Mouse (Mus musculus): ENCODE data around the gene B4galt1.
A peak's percentile ranks its signal among the peaks of the same experiment; 100 is the strongest.

Gene B4galt1

DNA sequence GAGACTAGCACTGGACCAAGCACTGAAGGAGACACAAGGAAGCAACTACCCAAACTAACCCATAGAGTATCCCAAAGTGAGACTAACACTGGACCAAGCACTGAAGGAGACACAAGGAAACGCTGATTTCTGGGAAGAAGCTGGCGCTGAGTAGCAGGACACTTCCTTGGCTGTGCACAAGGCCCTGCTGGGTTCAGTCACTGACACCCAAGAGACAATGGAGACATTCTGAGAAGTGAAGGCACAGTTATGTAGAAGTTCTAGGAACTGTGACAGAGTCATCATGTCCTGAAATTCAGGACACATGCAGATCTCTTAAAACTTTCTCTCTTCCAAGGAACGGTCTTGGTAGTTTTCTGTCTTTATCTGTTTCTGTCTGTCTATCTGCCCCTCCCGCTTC is 16.4 kb upstream of the B4galt1 start:
- DNase-seq = no peak

DNA sequence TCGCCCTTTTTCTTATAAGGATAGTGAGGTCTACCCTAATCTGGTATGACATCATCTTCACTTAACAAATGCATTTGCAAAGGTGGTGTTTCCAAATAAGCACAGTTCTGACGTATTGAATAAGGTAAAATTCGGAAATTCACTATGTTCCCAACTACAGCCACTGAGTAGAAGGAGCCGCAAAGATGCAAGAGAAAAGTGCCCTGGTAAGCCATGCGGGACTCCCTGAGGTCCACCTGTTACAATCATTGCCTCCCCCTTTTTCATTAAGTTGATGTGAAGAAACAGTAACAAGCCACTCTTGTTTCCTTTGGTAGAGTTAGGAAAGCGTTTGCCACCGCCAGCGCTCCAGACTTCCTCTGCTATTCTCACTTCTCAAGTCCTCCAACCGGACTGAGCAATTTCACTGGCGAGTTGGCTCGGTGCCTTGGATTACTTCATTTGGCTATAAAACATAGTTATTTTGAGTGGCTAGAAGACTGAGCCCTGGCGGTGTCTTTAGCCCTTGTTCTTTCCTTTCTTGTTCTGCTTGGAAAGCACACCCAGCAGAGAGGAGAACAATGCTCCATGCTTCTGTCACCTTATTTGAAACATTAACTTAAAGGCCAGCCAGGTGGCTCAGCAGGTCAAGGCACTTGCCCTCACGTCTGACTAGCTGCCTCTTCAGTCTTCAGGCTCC is 14.9 kb upstream of the B4galt1 start:
- peak; percentile 88 for DNase-seq

DNA sequence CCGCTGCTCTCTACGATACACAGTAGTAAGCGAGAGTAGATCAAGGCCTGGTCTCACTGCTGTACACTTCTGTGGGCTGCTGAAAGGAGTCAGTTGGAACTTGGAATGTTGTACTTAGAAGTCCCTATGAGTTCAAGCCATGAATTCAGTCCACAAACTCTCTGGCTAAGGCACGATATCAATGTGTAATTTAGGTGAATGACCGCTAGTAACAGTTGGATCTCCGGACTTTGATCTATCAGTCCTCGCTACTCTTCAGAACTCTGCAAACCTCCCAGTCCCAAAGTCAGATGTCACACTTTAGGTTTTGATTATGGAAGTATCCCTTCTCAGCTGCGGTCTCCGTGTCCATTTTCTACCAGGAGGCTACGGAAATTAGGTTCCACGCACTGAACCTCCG is 10.6 kb upstream of the B4galt1 start:
- no peak for DNase-seq

DNA sequence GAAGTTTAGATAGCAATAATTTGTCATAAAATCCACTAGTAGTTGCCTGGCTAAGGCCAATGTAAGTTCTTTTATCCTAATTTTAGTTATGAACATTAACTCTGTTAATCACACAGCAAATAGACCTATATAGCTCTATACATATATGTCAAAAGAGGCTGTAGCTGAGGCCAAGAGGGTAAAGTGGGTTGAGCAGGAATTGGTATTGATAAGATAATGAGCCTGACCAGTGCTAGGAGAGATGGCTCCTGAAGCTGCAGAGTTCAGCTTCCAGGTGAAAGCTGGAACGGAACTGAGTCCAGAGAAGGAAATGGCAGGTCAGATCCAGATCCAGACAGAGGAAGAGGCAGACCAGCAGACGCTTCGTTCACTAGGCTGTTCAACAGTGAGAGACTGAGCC is 9.5 kb upstream of the B4galt1 start:
- no peak for DNase-seq

DNA sequence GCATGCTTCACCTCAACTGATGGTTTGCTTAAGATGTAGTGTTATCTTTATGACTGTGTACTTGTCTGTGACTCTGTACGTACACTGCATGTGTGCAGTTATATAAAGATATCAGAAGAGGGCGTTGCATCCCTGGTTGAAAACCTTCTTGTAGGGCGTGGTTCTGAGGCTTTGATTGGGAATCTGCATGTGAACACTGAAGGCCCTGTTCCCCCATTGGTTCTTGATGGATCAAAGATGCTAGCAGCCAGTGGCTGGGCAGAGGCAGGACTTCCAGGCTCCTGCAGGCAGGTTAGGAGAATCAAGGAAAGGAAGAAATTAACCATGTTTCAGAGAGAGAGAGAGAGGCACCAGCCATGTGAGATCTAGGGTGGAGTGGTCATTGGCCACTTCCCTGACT is 7.3 kb upstream of the B4galt1 start:
- DNase-seq = no peak

DNA sequence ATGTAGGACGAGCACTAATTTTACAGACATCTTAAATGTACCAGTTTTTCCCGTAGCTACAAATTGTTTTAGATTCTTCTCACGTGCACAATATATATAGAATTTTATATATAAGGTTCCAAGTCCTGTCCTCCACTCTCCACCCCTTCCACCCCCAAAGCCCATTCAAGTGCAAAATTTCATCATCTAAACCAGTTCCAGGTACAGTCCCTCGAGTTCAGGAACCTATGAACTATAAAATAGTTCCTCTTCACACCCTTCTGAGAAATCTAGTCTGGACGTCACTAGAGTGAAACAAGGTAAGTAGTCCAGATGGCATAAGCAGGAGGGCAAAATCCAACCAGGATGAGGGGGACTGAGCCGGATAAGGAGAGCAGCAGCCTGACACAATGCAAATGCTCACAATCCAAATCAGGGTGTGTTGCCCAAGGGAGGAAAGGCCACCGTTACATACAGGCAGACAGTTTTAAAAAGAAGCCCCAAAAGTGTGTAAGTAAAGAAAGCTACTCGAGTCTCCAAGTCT is 4.1 kb upstream of the B4galt1 start:
- DNase-seq = no peak

DNA sequence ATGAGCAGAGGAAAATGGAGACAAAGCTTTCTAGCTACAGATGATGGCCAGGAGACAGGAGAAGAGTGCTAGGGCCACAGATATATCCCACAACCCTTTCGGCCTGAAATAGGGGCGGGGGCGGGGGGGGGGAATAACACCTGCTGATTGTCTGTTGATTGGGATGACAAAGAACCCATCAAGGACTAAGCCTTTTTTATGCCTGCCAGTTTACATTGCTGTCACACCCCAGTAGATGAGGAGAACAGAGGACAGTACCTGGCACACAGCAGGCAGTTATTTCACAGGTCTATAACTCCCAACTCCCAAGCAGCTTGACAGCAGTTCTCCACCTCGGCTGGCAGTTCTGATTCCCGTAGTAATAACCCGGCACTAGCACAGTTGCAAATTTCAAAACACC is 2.8 kb upstream of the B4galt1 start:
- DNase-seq = no peak

DNA sequence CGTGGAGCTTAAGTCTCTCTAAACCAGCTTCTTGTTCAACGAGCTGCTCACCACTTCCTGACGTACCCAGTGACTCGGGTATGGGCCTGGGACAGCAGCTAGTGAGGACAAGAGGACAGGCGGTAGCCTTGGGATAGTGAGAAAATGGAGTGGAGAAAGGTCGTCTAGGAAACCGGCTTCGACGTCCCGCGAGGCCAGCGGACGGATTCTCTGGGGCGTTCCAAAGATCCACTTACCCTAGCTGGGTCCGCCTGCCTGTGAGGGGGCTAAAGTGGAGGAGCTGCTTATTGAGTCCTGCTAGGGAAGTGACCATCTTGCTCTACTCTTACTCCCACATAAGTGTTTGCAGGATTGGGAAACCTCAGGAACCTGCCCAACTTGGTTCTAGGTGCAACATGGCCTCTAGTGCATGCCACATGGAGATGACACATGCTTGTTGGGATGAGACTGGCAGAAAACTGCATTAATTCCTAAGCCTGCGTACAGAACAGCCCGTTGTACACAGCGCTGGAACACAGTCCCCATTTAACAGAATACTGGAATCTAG is 655 bp upstream of the B4galt1 start:
- DNase-seq = no peak

DNA sequence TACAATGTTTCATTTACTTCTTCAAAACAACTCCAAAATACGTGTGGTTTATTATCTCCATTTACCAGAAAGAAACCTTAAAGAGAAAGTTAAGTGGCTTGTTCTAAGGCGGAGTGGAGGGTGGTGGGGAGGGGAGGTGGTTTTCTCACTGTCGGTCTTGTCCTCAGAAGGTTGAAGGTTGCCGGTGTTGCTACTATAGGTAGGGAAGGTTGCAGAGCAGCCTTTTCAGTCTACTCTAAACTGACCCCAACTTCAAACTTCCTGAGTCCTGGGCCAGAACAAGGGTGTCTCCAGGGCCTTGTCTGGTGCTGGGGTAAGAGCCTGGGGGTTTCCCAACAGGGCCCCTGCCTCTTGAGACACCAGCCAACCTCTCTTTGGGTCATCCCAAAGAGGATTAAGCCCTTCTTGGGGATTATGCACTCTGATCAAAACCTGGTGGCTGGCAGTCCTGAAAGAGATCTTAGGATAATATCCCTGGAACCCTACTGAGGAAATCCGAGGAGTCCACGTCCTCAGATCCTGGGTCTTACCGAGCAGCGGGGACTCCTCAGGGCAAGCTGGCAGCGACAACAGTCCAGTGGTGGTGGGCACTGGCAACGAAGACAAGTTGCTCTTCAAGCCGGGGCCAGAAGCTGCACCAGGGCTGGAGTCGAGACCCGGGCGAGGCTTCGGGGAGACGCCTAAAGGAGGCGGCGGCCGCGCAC is 792 bp downstream of the B4galt1 start:
- no peak for DNase-seq

DNA sequence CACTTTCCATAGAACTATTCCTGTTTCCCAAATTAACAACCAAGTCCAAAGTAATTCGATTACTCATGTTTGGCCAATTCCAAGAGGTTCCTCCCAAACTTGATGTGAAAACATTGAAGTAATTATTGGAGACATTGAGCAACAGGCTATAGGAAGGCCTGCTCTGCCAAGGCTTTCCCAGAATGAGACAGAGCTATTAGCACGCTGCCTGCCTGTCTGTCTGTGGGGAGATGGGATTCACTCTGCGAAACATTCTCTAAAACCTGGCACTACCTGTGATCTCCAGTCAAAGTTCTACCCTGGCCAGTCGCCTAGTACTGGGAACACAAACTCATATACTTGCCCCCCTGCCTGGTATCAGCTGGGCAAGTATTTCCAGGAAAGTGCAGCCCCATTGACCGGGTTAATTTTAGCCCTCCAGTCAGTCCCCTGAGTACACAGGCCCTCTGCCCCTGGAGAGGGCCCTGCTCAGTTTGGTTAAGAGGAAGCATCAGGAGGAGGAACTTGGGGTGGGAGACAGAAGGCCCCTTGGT is 1.5 kb downstream of the B4galt1 start:
- DNase-seq = peak; percentile 73

DNA sequence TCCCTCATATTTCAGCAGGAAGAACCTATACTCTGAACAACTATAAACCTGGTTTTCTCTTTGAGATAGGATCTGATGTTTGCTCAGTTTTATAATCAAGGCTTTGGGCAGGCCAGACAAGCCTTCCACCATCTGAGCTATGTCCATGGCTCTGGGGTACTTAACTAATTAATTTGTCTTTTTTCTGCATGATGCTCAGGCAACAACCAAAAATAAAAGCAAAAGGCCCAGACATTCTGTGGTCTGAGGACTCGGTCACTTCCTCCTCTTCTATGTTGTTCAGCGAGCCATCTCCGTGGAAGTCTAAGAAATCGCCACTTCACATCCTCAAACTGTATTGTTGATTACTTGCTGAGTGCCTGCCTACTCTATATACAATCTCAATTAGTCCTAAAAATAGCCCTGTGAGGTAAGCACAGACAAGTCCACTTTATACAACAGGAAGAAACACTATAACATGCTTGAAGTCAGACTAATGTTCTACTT is 2.0 kb downstream of the B4galt1 start:
- DNase-seq = no peak

DNA sequence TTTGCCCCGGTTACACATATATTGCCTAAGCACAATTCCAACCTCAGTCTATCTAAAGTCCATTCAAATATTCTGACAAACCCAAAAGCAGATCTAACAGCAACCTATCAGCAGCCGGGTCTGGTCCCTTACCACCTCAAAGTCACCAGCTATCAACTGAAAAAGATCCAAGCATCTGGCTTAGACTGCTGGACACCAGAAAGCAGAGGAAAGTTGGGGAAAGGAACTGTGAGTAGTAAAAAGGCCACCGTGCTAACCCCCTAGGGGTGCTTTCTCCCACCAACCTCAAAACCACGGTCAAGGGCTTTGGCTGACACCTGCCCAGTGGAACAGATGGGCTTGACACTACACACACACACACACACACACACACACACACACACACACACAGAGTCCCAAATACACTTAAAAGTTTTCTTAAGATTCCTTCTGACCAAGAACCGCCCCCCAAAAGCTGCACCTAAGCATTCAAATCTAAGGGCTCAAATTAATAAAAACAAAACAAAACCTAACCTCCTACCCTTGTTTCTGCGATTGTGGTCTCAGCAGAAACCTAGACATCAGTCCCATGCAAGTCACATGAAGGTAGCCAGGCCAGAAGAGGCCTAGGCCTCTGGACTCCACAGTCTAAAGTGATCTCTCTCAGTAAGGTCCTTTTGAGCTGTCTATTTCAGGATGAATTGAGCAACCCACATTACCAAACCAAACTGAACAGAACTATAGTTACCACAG is 2.6 kb downstream of the B4galt1 start:
- no peak for DNase-seq

DNA sequence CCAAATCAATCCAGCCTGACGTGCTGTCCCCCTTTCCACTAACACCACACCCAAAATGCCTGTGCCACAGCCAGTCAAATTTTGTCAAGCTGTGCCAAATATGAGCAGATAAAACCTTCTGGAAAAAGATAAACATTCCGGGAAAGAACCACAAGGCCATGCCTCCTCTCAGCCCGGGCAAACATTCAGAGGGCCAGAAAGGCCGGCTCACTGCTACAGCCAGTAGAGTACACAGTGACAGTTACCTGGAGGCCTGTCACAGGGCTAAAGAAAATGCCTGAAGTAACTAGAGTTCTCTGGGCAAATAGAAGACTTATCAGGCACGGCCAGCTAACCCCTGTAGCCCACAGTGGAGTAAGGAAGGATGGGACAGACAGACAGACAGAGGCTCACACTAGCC is 3.2 kb downstream of the B4galt1 start:
- DNase-seq = no peak

DNA sequence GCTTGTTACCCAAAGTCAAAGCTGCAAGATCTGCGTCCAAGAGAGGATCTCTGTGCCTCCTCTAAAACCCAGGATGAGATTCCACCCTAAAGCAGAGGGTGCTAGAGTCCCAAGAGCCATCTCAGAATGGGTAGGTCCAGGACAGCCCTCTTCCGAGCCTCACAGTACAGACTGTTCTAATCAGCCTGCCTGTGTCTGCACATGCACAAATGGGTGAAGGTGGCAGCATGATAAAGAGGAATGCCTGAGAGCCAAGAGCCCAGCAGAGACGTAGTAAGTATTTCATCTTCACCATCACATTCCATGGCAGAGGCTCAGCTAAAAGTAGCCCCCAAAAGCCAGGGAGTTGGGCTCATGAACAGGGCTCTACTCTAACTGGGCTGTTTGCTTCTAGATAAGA is 4.3 kb downstream of the B4galt1 start:
- DNase-seq = no peak

DNA sequence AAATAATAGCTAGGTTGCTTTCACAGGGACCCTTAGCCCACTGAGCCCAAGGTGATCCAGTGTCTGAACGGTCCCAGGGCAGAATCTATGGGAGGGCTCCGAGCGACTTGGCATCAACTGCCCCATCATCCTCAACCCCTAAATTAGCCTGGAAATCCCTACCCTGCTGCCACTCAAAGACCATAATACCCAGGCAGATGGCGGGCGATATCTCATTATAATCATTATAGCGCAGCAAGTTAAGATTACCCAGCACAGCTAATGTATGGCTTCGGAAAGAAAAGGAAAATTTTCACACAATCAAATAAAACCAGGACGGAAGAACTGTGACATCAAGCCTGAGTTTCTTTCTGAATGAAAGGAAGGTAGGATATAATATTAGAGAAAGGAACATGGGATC is 5.6 kb downstream of the B4galt1 start:
- no peak for DNase-seq

DNA sequence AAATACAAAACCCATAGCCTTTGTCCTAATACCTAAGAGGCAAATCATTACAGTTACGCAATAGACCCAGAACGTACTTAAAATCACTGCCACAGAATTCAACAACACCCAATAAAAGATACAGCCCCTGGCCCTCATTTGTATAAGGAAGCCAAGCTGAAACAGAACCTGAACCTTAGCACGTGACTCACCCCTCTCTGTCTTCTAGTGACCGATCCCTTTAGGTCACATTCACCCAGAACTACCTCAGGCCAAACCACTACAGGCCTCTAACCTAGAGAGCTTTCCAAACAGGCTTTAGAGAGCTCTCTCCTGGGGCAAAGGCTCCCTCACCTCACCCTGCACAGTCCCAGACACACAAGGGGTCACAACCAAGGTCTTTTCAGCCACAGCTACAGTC is 6.6 kb downstream of the B4galt1 start:
- peak; percentile 44 for DNase-seq

DNA sequence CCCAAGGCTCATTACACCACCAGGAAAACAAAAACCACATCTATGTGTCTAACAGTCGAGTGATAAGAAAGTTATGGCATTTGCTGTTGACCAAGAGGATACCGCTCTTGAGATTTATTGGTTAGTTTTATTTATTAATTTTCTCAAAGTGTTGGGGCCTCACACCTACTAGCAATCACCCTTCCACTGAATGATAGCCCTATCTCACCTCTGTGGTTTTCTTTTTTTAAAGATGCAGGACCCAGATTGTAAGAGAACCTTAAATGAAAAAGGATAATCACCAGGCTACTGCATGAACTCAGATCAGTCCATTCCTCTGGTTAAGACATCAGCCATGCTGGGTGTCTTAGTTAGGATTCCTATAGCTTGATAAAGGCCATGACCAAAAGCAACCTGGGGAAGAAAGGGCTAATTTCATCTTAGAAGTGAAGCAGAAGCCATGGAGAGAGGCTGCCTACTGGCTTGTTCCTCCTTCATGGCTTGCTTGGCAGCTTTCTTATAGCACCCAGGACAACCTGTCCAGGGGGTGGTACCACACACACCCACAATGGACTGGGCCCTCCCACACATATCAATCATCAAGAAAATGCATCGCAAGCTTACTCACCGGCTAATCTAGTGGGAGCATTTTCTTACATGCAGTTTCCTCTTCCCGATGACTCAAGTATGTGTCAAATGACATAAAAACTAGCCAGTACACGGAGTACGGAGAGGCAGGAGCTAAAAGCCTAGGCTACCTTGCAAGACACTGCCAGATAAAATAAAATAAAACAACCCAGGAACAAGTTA is 7.5 kb downstream of the B4galt1 start:
- no peak for DNase-seq

DNA sequence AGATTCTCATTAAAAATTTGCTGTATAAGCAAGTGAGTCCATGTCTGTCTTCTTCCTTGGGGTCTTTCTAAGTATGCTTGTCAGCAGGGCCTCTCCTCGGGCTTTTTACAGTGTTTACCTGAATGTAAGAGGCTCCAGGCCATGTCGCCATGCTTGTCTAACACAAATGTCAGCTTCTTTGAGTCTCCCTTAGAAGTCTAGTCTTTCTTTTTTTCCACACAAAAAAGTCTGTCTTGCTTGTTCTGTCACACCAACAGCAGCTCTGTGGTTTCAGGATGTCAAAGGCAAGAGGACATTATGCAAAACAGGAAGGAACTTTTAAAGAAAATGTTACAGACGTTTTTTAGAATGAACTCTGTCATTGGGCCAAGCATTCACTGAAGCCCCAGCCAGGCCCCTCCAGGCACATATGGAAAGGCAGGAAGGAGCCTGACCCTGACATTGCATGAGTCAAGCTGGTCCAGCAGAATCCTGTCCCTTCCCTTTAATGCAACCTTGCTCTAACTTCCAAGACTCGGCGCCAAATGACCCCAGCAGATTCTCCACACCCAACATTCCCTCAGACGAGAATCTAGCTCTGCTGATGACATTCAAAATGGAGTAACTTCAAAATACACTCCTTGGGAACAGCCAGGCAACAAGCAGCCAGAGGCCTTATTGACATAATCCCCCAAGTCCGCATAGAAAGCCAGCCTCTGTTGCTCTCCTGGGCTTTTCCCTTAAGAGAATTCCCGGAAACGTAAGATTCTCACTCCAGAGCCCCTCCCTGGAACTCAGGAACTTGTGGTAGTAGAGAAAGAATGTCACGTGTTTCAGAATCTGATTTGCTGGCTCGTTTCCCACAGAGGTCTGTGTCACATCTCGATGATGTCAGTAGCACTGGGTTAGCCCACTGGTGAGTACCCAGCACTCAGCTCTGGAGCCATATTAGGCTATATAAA is 8.7 kb downstream of the B4galt1 start:
- DNase-seq = peak; percentile 83

DNA sequence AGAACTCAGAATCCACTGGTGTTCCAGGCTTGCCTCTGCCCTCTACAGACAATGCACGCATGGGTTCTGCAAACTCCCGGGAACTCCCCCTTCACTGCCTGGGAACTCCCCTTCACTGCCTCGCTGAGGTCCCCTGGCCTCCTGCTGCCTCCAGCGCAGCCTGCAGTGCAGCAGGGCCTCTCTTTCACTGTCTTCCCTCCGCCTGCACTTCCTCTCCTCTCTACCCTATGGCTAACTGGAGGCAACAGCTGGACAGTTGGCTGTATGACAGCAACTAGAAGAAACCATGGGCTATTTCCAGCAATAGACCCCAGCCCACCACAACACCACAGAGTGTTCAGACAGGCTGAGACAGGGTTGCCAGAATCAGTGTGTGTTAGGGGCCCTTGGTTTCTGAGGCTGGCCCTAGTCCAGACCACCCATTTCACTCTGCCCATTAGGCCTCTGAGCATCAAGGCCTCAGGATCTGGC is 9.5 kb downstream of the B4galt1 start:
- peak; percentile 71 for DNase-seq

DNA sequence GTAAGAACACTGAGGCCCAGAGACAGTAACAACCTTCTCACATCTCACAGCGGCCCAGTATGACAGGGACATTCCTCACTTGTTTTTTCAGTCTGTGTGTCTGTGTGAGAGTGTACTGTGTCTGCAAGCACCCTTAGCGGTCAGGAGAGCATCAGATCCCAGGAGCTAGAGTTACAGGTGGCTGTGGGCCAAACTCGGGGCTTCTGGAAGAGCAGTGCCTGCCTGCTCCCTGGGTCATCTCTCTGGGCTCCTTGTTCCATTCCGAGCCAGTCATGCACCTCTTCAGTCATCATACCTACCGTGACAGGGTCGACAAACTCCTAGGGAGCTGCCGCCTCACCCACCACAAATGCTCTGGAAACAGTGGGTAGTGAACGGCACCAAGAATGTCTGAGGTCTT is 10.1 kb downstream of the B4galt1 start:
- DNase-seq = no peak

DNA sequence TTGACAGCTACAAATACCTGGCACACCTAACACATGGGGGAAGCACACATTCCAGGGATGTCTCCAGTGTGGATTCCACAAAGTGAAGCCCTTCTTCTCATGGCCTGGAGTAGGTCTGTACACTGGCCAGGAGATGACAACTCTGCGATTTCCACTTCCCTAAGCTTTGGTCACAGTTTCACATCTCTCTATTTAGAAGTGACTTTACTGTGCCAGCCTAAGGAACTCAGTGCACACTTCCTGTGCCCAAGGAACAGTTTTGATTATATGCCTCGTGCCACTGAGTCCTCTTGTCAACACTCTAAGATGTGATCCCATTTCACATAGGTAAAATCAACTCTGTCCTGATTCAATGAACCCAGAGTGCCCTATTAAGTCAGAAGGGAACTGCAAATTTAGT is 13.4 kb downstream of the B4galt1 start:
- DNase-seq = no peak
